Mouse (Mus musculus) telencephalon, adult 2 months (tissue): ENCODE measurements around the gene S100a8.

Experiments
- DNase-seq: peaks from one replicate; pipeline ENCODE4 v3.0.0-alpha.2; 2011; ENCODE audit warnings: low read depth, low spot score

The S100a8 gene

GRCm38 (mm10) chr3:90678656-90679055 is 9.9 kb downstream of the S100a8 start:
- no peak for DNase-seq

- DNase-seq = no peak
Observed at GRCm38 (mm10) chr3:90683929-90684328, 15.2 kb downstream of the S100a8 start.

- DNase-seq = no peak
Observed at GRCm38 (mm10) chr3:90686835-90687234, 18.1 kb downstream of the S100a8 start.

- no peak for DNase-seq
Observed at GRCm38 (mm10) chr3:90693496-90693895, 24.7 kb downstream of the S100a8 start.

GRCm38 (mm10) chr3:90695613-90696012 is 26.8 kb downstream of the S100a8 start, which contains the start of gene S100a9:
S100a9 (minus strand) TSS chr3:90695721.
- no peak for DNase-seq

- no peak for DNase-seq
Observed at GRCm38 (mm10) chr3:90702244-90702643, 33.5 kb downstream of the S100a8 start.

GRCm38 (mm10) chr3:90708523-90709202 is 39.9 kb downstream of the S100a8 start:
- DNase-seq = peak; percentile 5

GRCm38 (mm10) chr3:90709591-90710460 is 41.0 kb downstream of the S100a8 start:
- DNase-seq = peak; percentile 73
